Mouse (Mus musculus) spleen, postnatal 0 days (tissue): ENCODE data around the gene Kdelr3. TPM values are rescaled to one million over a fixed set of nuclear protein-coding genes. Genes with fewer than 3 reads are reported as not detected.

ENCODE experiments used
- polyA plus RNA-seq: library from polyadenylated mRNA; unstranded; fragments of >200 nt; fragmentation: Nextera tagmentation; extraction: Ambion mirVana; gene quantifications from 2 replicates; pipeline ENCODE4 v1.2.1, GENCODE M21; 2015

The Kdelr3 gene
- polyA plus RNA-seq, result 18.3 and 22.0 TPM in 2 replicates

GRCm38 (mm10) chr15:79516171-79517096, at the start of gene Kdelr3:
Gene Kdelr3 (plus strand): TSS chr15:79516411.

GRCm38 (mm10) chr15:79504707-79505452, 11.3 kb upstream of the Kdelr3 start, which contains the start of gene Kcnj4:
Gene Kcnj4 (minus strand): TSS chr15:79505241.

GRCm38 (mm10) chr15:79546410-79547288, 30.4 kb downstream of the Kdelr3 start, which contains the start of gene Ddx17:
Gene Ddx17 (minus strand): TSS chr15:79546741.

Other genes with a start within 250 kb of the Kdelr3 start
- gene Baiap2l2, start 230.9 kb upstream of the Kdelr3 start, polyA plus RNA-seq, result 0.43 and 1.6 TPM in 2 replicates
- gene Pla2g6, start 188.0 kb upstream of the Kdelr3 start, polyA plus RNA-seq, result 4.8 and 6.4 TPM in 2 replicates
- gene Maff, start 169.8 kb upstream of the Kdelr3 start, polyA plus RNA-seq, result 2.9 and 3.0 TPM in 2 replicates
- 12.0 and 16.0 TPM in 2 replicates for gene Tmem184b, start 112.8 kb upstream of the Kdelr3 start, polyA plus RNA-seq
- 19.9 and 25.4 TPM in 2 replicates for gene Csnk1e, start 60.8 kb upstream of the Kdelr3 start, polyA plus RNA-seq
- gene Kcnj4, start 11.2 kb upstream of the Kdelr3 start, polyA plus RNA-seq, result not detected in 2 replicates
- 25.1 and 31.0 TPM in 2 replicates for gene Ddx17, start 30.3 kb downstream of the Kdelr3 start, polyA plus RNA-seq
- 0.85 and 0.94 TPM in 2 replicates for gene Dmc1, start 88.7 kb downstream of the Kdelr3 start, polyA plus RNA-seq
- gene Fam227a, start 142.5 kb downstream of the Kdelr3 start, polyA plus RNA-seq, result 0.38 and 0.52 TPM in 2 replicates
- 21.8 and 23.0 TPM in 2 replicates for gene Cby1, start 142.8 kb downstream of the Kdelr3 start, polyA plus RNA-seq
- 170 and 178 TPM in 2 replicates for gene Tomm22, start 154.4 kb downstream of the Kdelr3 start, polyA plus RNA-seq
- gene Josd1, start 171.5 kb downstream of the Kdelr3 start, polyA plus RNA-seq, result 17.5 and 19.6 TPM in 2 replicates
- 38.9 and 40.0 TPM in 2 replicates for gene Gtpbp1, start 174.4 kb downstream of the Kdelr3 start, polyA plus RNA-seq
- 7.1 and 7.6 TPM in 2 replicates for gene Sun2, start 226.1 kb downstream of the Kdelr3 start, polyA plus RNA-seq